Mouse (Mus musculus) adrenal gland, postnatal 4 days (tissue): ENCODE measurements around the gene Limch1. TPM values are rescaled to one million over a fixed set of nuclear protein-coding genes. Genes with fewer than 3 reads are reported as not detected.

Source experiments
- DNase-seq, 2 experiments: peaks; one replicate each; pipeline ENCODE4 v3.0.0; 2021 to 2022; ENCODE audit warnings: low spot score in 2 of 2, mixed read lengths in 2 of 2
- total RNA-seq, 2 experiments: library from RNA; stranded (reverse); gene quantifications; 2 replicates each; pipeline ENCODE4 v1.2.3; 2021

Limch1 gene
- total RNA-seq, 2 experiments from 2014 or later, result 150 to 161 TPM

DNA sequence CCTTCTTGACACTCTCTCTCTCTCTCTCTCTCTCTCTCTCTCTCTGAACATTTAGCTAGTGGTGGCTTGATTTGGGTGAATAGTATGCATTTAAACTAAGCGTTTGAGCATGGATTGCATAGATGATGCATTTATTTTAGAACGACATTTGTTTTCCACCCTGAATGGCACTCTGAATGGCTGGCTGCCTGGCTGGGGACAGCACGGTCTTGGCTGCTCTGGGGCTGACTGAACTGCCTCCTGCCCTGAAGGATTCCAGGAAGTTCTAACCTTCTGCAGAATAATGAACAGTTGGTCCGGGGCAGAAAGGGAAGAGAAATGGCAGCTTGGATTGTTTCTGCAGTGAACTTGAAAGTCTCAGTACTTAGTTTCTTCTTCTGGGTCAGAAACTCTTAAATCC lies 266.4 kb downstream of the Limch1 start:
- DNase-seq, result no peak

DNA sequence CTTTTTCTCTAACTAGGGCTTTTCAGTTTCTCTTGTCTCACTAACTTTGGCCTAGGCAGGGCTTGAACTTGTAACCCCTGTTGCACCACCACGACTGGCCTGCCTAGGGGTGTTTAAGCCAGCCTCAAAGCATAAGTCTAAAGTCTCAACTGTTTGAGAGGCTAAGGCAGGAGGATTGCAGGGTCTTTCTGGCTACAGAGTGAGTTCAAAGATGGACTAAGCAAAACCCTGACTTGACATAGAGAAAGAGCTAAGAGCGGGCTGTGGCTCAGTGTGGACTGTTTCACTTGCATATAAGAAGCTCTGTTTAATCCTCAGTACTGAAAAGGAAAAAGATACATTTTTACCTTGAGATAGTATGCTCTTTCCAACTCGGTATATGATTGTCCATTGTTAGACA lies 268.3 kb downstream of the Limch1 start:
- no peak for DNase-seq

DNA sequence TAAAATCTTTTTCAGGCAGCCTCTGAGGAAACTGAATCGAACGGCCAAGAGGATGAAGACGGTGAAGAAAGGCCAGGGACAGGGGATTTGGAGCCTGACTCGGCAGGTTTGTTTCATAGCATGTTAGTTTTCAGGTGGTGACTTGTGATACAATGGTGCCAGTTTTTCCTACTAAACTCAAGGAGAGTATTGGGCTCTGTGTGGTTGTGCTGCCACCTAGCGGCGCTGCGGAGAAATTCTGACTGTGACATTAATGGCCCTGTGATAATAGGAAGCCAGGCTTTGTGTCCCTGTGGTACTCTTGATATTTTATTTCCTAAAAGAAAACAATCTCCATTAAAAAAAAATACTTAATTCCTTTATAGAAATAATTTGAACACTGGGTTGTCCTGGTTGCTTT lies 270.8 kb downstream of the Limch1 start:
- DNase-seq, result peak; percentile 46 to 48

DNA sequence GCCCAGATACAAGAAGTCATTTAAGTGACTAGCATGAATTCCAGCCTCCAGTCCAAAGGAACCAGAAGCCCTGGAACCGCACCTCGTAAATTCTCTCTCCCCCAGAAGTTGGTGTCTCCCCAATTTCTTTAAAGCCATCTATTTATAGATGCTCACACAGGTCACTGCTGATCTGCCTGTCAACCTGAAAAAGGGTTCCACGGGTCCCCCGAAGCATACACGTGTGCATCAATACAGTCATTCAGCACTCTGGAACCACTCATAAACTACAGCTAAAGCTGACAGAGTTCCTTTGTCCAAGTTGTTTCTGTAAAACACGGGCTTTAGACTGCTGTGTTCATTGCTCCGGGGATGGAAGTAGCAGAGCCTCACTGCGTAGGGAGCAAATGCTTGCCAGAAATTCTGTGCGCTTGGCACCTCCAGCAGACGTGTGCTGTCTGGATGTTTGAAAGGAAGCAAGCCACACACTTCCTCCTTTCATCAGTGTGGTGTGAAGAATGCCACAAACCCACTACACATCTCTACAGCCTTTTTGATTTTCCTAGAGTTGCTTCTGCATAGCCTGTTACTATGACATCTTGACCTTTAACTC lies 278.9 kb downstream of the Limch1 start:
- no peak for DNase-seq

DNA sequence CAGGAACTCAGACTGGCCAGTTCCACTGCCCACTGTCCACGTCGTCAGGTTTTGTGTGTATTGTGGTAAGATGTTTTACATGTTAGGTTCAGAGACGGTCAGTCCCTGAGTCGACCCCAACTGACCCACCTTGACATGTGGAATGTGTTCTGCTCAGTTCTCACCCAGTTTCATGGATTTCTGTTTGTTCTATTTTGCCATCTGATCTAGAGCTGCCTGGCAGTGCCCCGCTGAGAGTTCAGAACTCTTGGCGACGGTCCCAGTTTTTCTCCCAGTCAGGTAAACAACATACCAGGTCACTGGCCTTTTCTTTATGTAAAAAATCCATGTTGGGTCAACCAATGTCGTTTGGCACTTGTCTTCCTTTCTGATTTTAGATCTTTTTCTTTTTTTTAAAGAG lies 279.5 kb downstream of the Limch1 start:
- no peak for DNase-seq

DNA sequence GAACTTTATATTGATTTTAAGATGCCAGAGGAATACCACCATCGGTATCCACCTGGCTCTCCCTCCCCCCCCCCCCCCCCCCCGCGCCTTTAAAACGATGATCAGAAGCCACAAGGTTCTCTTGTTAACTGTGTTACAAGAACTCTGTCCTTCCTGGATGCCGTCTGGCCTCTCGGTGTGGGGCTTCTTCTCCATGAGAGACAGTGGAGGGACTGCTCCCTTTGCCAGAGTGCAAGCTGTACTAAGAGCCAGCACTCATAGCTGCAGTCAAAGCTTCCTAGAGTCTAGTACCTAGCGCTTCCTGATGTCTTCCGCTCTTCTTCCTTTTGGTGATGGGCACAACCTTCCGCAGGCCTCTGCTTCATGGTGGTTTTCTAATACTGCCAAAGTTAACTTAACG lies 280.0 kb downstream of the Limch1 start:
- DNase-seq, result no peak

DNA sequence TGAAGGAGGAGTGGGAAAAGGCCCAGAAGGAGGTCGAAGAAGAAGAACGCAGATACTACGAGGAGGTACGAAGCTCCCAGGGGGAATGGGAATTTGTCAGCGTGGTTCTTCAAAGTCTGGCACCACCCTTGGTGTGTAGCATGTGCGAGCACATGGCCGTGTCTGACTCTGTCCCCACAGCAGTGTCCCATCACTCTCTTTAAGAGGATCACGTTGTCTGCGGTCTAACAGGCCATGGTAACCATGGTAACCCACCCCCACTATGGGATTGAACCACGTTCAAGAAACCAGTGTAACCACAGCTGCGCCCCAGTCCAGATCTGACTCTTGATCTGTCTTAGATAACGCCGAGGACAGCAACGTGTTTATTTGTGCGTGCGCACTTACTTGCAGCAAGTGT lies 283.2 kb downstream of the Limch1 start:
- DNase-seq, result no peak

DNA sequence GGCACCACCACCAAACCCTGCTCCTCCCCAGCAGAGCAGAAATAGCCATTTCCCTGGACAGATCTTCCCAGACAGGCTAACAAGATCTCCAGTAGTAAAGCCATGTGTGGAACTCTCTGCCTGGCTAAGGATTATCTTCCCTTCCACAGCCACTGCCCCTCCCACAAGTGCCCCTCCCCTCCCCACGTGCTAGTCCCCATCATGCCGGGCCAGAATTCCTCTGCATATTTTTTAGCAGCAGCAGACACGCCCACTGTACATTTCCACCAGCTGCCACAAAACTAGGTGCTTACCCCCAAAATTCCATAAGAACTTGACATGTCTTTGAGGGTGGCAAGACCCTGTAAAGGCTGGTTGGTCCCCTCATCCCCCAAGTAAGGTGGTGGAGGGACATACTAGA lies 284.3 kb downstream of the Limch1 start:
- DNase-seq, result no peak

DNA sequence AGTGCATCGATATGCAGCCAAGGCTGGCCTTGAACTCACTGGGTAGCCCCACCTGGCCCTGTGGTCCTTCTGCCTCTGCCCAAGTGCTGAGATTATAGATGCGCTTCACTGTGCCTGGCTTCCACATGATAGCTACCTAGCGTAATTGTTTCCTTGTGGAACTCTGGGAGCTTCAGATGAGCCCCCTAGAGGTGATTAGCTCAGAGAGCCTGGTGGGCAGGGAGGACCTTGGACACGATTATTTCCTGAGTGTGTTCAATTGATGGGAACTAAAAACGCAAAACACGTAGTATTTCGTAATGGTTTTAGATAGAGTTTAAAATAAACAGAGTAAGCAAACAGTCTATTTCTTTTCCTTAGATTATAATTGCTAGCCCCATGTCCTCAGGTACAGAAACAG lies 287.0 kb downstream of the Limch1 start:
- DNase-seq, result no peak

DNA sequence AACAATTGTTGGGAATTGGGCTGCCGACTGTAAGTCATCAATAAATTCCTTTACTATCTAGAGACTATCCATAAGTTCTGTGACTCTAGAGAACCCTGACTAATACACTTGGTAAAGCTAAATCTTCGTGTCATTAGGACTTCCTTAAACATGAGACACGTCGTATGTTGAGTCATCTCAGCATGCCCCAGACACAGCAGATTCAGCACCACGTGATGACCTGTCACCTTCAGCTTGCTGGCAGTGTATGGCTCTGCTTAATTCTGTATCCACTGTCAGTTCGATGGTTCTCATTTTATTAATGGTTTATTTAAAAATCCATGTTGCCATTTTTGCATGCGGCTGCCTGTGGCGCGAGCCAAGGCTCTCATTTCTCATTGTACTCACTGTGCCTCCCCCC lies 298.3 kb downstream of the Limch1 start:
- no peak for DNase-seq

DNA sequence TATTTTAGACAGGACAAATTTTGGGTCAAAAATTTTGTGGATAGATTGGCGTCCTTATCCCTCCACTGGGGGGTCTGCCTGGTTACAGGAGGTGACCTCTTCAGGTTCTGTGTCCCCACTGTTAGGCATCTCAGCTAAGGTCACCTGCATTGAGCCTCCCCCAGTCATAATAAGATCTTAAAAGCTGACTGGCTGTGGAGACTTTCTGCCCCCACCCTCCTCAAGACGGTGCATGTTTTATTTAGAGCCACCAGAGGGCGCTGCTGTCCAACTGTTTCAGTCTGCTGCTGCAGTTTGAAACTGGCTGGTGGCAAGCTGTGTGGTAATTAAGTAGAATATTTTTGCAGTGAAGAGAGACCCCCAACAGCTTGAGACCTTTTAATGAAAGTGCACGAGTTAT lies 302.4 kb downstream of the Limch1 start:
- DNase-seq, result no peak

DNA sequence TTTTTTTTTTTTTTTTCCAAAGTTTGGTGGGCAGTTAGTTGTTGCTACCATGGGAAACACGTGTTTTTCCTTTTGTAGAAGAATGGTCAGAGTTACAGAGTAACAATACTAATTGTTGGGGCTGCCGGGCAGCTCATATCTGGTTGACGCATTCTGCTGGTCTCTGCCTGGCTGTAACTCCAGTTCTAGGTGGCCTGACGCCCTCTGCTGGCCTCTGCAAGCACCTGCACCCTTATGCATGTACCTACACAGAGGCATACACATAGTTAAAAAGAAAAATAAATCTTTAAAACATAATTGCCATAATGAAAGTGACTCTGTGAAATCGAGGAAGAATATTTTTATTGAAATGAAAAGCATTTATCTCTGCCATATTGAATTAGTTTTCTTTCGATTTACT lies 312.2 kb downstream of the Limch1 start:
- DNase-seq, result no peak

DNA sequence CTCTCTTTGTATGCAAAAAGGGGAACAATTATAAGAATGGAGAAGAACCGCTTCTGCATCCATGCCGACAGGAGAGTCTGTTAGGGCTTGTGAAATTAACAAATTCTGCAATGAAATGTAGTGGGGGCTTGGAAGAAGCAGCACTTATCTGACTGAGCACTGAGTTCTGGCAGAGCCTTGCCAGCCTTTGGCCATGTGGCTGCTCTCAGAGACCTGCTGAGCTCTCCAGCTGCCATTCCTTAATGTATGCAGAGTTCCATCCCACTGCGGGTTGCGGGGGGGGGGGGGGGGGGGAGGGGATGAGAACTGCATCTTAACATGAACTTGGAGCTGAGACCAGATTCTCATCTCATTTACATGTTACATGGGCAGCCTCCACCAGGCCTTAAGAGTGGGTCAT lies 314.9 kb downstream of the Limch1 start:
- no peak for DNase-seq

DNA sequence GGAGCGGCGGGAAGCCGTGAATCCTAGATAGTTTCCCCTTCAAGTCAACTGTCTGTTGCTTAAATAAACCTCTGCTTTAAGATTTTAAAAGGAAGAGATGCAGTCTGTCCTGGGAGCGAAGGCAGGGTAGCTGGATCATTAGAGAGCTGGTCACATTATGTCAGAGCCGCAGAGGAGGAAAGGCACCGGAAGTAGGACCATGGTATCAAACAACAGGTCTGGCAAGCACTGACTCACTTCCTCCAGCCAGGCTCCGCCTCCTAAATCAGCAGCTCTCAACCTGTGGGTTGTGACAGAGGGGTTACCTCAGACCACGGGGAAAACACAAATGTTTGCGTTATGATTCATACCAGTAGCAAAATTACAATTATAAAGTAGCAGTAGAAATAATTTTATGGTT lies 318.0 kb downstream of the Limch1 start:
- no peak for DNase-seq

DNA sequence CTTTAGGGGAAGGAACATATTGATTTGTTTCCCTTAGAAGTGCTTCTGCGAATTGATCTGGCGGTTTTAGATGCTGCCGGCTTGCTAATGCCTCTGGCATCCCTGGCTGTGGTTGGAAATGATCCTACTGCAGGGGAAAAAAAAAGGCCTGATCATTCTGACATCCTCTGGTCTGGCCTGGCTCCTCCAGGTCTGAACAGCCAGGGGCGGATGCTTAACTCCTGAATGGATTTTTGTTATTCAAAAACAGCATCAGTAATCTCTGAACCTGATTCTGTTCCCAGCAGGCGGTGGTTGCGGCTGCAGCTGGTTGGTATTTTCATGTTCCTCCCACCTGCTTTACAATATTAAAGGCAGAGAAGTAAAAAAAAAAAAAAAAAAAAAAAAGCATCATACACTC lies 337.5 kb downstream of the Limch1 start:
- no peak for DNase-seq

DNA sequence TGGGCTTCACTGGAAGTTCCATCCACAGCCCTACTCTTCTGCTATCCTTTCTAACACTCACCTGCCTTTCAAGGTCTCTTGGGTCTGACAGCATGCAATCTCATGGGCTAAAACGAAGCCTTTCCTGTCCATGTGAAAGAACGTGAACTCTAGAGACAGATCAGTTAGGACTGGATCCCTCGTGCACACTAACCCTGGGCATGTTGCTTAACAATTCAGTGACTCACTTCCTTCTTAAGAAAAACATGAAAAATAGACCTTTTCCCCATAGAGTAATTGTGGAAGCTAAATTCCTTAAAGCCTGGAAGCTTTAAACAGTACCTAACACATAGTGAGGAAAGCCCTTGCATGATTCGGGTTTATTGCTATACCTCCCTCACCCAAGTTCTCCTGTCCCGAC lies 345.2 kb downstream of the Limch1 start:
- DNase-seq, result no peak

DNA sequence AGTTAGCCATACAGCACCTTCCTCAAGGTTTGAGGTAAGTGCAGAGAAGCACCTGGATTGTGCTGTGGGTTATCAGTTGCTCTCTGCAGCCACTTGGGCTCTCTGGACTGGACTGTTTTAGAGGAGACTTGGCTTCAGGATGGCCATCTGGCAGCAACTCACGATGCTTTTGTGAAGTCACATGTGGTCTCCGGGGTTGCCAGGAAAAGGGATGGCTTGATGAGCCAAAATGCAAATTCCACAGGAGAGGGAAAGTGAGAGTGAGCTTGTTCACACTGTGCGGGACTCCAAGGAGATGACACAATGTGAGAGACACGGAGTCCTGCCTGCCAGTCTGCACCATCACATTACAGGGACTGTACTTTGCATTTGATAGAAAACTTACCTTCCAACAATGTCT lies 346.1 kb downstream of the Limch1 start:
- no peak for DNase-seq

DNA sequence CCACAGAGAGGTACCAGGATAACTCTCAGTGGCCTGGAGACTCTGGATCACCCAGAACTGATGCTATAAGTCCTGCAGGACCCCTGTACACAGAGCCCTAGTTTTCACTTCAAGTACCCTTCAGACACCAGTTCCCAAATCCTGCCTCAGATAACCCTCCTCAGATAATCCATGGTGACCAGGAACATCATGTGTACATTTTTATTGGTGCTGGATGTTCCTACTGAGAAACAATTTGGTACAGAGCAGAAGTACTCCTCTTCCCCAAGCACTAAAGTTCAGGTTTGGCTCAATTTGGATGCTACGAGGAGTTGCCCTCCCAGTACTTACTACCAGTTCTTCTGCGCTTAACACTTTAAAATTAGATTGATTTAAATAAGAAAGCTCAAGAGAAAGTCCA lies 348.4 kb downstream of the Limch1 start:
- no peak for DNase-seq

DNA sequence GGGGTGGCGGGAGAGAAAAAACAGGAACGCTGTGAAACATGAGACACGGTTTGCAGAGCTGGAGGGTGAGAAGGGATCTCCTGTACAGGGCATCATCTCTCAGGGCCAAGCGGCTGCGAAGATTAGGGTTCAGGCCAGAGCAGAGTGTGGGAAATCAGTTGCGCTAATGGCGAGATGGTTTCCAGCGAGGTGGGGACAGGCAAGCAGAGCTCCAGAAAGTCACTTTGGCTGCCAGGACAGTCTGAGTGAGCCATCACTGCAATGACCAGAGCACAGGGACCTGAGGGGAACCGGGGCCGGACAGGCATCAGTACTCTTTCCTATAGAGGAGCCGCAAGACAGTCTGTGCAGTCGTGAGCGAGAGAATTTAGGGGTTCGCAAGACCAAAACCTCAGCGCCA lies 349.5 kb downstream of the Limch1 start:
- DNase-seq, result no peak

DNA sequence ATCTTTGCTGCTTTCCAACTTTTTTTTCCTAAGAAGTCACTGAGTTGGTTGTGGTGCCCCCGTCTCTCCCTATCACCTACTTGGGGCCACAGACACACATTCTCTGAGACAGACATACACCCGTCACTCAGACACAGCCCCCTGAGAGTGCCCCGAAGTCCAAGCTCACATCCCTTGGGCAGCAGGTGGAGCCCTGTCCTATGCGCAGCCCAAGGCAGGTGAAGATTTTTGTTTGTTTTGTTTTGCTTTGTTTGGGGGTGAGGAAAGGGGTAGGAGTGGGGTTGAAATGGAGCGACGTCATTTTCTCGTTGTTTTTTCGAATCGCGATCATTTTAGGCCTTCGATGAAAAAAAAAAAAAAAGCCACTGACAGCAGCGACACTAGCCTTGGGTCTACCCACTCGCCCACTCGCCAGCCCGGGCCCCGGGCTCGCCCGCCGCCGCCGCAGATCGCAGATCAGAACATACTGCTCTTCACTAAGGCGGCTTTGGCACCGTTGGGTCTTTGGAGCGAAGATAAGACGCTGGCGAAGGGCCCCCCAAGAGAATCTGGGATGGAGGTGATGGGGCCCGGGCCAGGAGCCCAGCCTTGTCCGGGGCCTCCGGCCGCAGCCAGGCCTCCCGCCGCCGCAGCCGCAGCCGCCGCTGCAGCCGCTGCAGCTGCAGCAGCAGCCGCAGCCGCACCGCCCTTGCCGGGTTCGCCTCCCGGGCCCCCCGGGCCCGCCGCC lies 350.2 kb downstream of the Limch1 start:
- no peak for DNase-seq

DNA sequence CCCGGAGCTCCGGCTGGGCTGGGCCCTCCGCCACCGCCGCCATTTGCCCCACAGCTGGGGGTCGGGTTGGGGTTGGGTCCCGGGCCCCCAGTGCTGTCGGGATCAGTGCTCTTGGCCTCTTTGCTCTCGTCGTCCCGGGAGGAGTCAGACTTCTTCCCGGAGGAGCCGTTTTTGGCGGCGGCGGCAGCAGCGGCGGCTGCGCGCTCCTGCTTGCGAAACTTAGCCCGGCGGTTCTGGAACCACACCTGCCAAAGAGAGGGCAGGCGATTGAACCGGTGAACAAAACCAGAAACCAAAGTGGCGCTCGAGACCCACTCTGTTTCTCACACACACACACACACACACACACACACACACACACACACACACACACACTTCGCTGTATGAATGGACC lies 350.7 kb downstream of the Limch1 start:
- DNase-seq, result no peak

DNA sequence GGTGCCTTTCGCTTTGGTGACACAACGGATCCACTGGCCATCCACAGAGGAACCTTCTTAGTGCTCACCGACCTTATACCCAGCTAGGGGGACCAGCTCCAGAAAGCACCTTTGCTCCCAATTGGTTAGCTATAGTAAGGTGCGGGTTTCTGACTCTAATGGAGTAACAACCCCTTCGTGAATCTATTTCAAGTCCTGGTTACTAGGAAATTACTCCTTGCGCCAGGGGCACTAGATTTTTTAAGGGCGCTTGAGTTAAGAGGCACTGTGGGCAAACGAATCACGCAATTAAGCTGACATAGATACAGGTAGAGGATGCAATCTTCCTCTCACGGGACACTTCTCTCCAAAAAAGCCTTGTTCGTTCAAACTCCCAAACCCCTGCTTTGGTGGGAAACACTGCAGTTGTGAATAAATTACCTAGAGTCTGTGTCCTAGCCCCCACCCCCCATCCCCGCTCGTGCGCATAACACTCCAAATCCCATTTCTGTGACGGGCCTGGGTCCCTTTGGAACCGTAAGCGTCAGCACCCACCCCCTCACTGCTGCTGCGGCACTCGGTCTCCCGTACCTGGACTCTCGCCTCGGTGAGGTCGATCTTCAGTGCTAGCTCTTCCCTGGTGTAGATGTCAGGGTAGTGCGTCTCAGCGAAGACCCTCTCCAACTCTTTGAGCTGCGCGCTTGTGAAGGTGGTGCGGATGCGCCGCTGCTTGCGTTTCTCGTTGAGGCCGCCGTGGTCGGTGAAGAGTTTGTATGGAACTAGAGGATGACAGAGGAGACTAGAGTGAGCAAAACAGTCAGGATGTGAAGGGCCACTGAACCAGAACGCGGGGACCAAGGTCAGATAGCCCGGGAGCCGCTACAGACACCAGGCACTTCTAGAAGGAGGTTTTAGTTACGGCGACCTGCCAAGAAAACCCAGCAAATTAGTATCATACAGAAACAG lies 351.8 kb downstream of the Limch1 start:
- DNase-seq, result no peak
